Mouse (Mus musculus) cortical plate, adult 2 months (tissue): Measurements from ENCODE around the gene Unc13a. TPM values are rescaled to one million over a fixed set of nuclear protein-coding genes. Genes with fewer than 3 reads are reported as not detected.
"Not testable (repeated sequence)": the region's sequence is repeated elsewhere in the genome, so short reads cannot be mapped to it uniquely, and the experiment has no call there.

ENCODE experiments used
- H3K27ac ChIP-seq: fragments of 200-500 bp; 2 replicates; pipeline ENCODE4 v1.5.1; 2012; ENCODE audit warnings: low read length, control low read depth, inconsistent platforms; ENCODE audit not compliant: insufficient read depth
- H3K4me1 ChIP-seq: fragments of 200-500 bp; 2 replicates; pipeline ENCODE4 v1.6.1; 2011; ENCODE audit warnings: low read length; ENCODE audit not compliant: control insufficient read depth, insufficient read depth
- H3K4me3 ChIP-seq: fragments of 200-500 bp; 2 replicates; pipeline ENCODE4 v1.5.1; 2011; ENCODE audit warnings: mild to moderate bottlenecking, low read length, control low read depth; ENCODE audit not compliant: insufficient read depth
- CTCF ChIP-seq: fragments of 200-500 bp; IDR thresholded peaks from 2 replicates; pipeline ENCODE4 v1.5.1; 2011; ENCODE audit warnings: mild to moderate bottlenecking, control low read depth, low read length; ENCODE audit not compliant: insufficient read depth; ENCODE audit errors: extremely low read depth
- POLR2A ChIP-seq: fragments of 200-500 bp; IDR thresholded peaks from 2 replicates; pipeline ENCODE4 v1.6.1; 2011; ENCODE audit warnings: mild to moderate bottlenecking, low read length, control low read depth; ENCODE audit not compliant: insufficient read depth; ENCODE audit errors: extremely low read depth
- polyA plus RNA-seq: library from polyadenylated mRNA; depleted of rRNA; stranded (reverse); fragments of >200 nt; gene quantifications from 2 replicates; pipeline ENCODE4 v1.2.3, GENCODE M21; 2012

The Unc13a gene
- polyA plus RNA-seq, 1 experiment = 199 TPM

GRCm38 (mm10) chr8:71709134-71709799 lies 37.7 kb upstream of the Unc13a start:
- 0 out of 2 replicates have a peak, but pooled peaks cover 1% of the 10 kb centered on the region for H3K4me1 ChIP-seq
- H3K4me3 ChIP-seq = no peak overlapping the region
- TF ChIP-seq POLR2A = no peak
- no peak for TF ChIP-seq CTCF
- H3K27ac ChIP-seq = no peak overlapping the region; the same call in 1 of the 2 replicates

- H3K27ac ChIP-seq = no peak overlapping the region
- H3K4me1 ChIP-seq = 0 out of 2 replicates have a peak, but pooled peaks cover 1% of the 10 kb centered on the region
- no peak overlapping the region for H3K4me3 ChIP-seq
- peak; percentile 68 for TF ChIP-seq CTCF
- no peak for TF ChIP-seq POLR2A
These were observed 36.3 kb upstream of the Unc13a start for GRCm38 (mm10) chr8:71707874-71708273.

GRCm38 (mm10) chr8:71703400-71703799 lies 31.8 kb upstream of the Unc13a start:
- not testable (repeated sequence) for H3K27ac ChIP-seq, H3K4me1 ChIP-seq, H3K4me3 ChIP-seq

GRCm38 (mm10) chr8:71702923-71703322 lies 31.4 kb upstream of the Unc13a start:
- TF ChIP-seq POLR2A (no peak), CTCF (no peak)
- Histone ChIP-seq H3K4me1 (no peaks in the 10 kb centered on the region), H3K4me3 (no peak overlapping the region), H3K27ac (no peak overlapping the region)

- TF ChIP-seq CTCF (no peak), POLR2A (no peak)
- Histone ChIP-seq H3K4me3 (no peak overlapping the region), H3K27ac (no peak overlapping the region), H3K4me1 (no peaks in the 10 kb centered on the region)
These were observed 30.5 kb upstream of the Unc13a start for GRCm38 (mm10) chr8:71702087-71702432.

GRCm38 (mm10) chr8:71701414-71702086 lies 30.0 kb upstream of the Unc13a start, which contains the start of gene B3gnt3:
TSS of gene B3gnt3 (minus strand) at chr8:71701789.
- no peak for TF ChIP-seq CTCF
- no peak for TF ChIP-seq POLR2A
- Histone ChIP-seq H3K4me3 (no peak within 1 kb of the TSS; the same call in 1 of the 2 replicates), H3K4me1 (no peaks in the 10 kb centered on the region), H3K27ac (no peak within 1 kb of the TSS)

- Histone ChIP-seq H3K4me1 (no peaks in the 10 kb centered on the region), H3K4me3 (no peak overlapping the region; the same call in 1 of the 2 replicates)
These were observed 29.1 kb upstream of the Unc13a start for GRCm38 (mm10) chr8:71700493-71701269.

GRCm38 (mm10) chr8:71695456-71695855 lies 23.9 kb upstream of the Unc13a start:
- H3K4me3 ChIP-seq, H3K4me1 ChIP-seq, H3K27ac ChIP-seq: not testable (repeated sequence)

More at GRCm38 (mm10) chr8:71700493-71701269, 29.1 kb upstream of the Unc13a start:
- no peak overlapping the region for H3K27ac ChIP-seq
- TF ChIP-seq POLR2A (no peak), CTCF (no peak)

- Histone ChIP-seq H3K27ac (no peak overlapping the region), H3K4me3 (peak overlapping the region; percentile 24; the same call in 1 of the 2 replicates), H3K4me1 (no peaks in the 10 kb centered on the region)
- TF ChIP-seq CTCF (no peak), POLR2A (no peak)
These were observed 21.8 kb upstream of the Unc13a start for GRCm38 (mm10) chr8:71693166-71694041.
